Mouse (Mus musculus) embryonic facial prominence, embryonic 11.5 days (tissue): ENCODE measurements around the gene Mrgprh. TPM values are rescaled to one million over a fixed set of nuclear protein-coding genes. Genes with fewer than 3 reads are reported as not detected.

Experiments used
- ATAC-seq: fragments of 200-750 bp; cut with Nextera tagmentation; replicated peaks from 2 replicates; pipeline ENCODE4 v1.8.0; 2017; ENCODE audit warnings: low read depth; ENCODE audit not compliant: insufficient number of reproducible peaks, low FRiP score, low TSS enrichment
- DNase-seq: peaks from one replicate; pipeline ENCODE4 v3.0.0-alpha.2; 2015; ENCODE audit warnings: low spot score
- H3K27ac ChIP-seq: fragments of 300-500 bp; sonication (generic); replicated peaks from 2 replicates; pipeline ENCODE4 v1.5.1; 2014; ENCODE audit warnings: mild to moderate bottlenecking, low read depth, low read length, control low read depth
- H3K27me3 ChIP-seq: fragments of 300-500 bp; sonication (generic); 2 replicates; pipeline ENCODE4 v1.6.1; 2014; ENCODE audit warnings: mild to moderate bottlenecking, low read length, moderate library complexity, mixed read lengths; ENCODE audit not compliant: control insufficient read depth, insufficient read depth
- H3K36me3 ChIP-seq: fragments of 300-500 bp; sonication (generic); replicated peaks from 2 replicates; pipeline ENCODE4 v1.6.1; 2014; ENCODE audit warnings: low read depth, mild to moderate bottlenecking, low read length, moderate library complexity, mixed read lengths; ENCODE audit not compliant: control insufficient read depth, insufficient read depth
- H3K4me1 ChIP-seq: fragments of 300-500 bp; sonication (generic); 2 replicates; pipeline ENCODE4 v1.6.1; 2014; ENCODE audit warnings: low read length, mixed read lengths; ENCODE audit not compliant: control insufficient read depth, insufficient read depth
- H3K4me2 ChIP-seq: fragments of 300-500 bp; sonication (generic); 2 replicates; pipeline ENCODE4 v1.6.1; 2014; ENCODE audit warnings: low read depth, mild to moderate bottlenecking, control low read depth, low read length, moderate library complexity
- H3K4me3 ChIP-seq: fragments of 300-500 bp; sonication (generic); 2 replicates; pipeline ENCODE4 v1.5.1; 2014; ENCODE audit warnings: low read depth, low read length, control low read depth
- H3K9ac ChIP-seq: fragments of 300-500 bp; sonication (generic); replicated peaks from 2 replicates; pipeline ENCODE4 v1.6.1; 2014; ENCODE audit warnings: mild to moderate bottlenecking, control low read depth, low read length
- H3K9me3 ChIP-seq: fragments of 300-500 bp; sonication (generic); replicated peaks from 2 replicates; pipeline ENCODE4 v1.6.1; 2016; ENCODE audit warnings: mild to moderate bottlenecking, low read length, inconsistent platforms, mixed read lengths; ENCODE audit not compliant: control insufficient read depth
- WGBS: fragments of 180-500 bp; shearing (Covaris S2); extraction: QIAGEN DNeasy Blood & Tissue Kit; methylation state at CpG from one replicate; pipeline ENCODE4 v1.1.7; 2014; 5-methylcytosine and 5-hydroxymethylcytosine counted together
- polyA plus RNA-seq: library from polyadenylated mRNA; unstranded; fragments of >200 nt; fragmentation: Nextera tagmentation; extraction: Ambion mirVana; gene quantifications from 2 replicates; pipeline ENCODE4 v1.2.1, GENCODE M21; 2014

Gene Mrgprh
- polyA plus RNA-seq, 1 experiment from 2014 or later = not detected

DNA sequence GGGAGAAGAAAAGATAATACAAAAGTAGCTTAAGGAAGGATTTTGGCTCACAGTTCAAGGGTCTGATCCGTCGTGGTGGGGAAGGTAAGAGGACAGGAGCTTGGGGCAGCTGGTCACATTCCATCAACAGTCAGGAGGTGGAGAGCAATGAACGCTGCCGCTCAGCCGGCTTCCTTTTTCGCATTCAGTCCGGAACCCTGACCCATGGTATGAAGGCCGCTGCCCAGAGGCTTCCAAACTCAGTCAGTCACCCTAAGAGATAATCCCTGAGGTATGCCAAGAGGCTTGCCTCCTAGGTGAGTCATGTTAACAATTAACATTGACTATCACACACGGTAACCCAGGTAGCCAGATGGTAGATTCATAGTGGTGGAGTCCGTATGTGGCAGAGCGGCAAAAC lies 21.4 kb upstream of the Mrgprh start:
- Histone ChIP-seq H3K27me3 (no peaks in the 10 kb centered on the region), H3K4me3 (no peak overlapping the region), H3K9me3 (no peaks in the 10 kb centered on the region), H3K36me3 (no peaks in the 10 kb centered on the region), H3K4me2 (no peak overlapping the region), H3K9ac (no peak overlapping the region), H3K4me1 (no peaks in the 10 kb centered on the region), H3K27ac (no peak overlapping the region)
- ATAC-seq (no peak), DNase-seq (no peak)
- 95% methylated on average over 11 of the region's 11 CpGs for WGBS

DNA sequence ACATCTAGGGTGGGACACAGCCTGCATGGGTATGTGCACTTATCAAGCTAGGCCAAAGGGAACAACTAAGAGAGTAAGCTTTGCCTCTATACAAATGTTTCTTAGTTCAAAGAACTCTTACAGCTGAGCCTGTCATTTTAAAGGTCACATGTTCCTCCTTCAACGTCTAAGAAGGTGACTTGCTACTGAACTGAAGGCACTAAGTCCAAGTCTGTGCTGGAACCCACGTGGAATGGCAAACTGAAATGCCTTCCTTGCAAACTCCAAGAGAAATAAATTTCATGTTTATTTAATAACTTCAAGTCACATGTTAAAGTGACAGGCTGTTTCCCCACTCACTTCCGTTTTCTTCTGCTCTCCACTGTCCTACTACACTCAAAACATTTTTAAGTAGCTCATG lies 18.4 kb upstream of the Mrgprh start:
- Histone ChIP-seq H3K27me3 (no peaks in the 10 kb centered on the region), H3K4me3 (no peak overlapping the region), H3K9ac (no peak overlapping the region), H3K36me3 (no peaks in the 10 kb centered on the region), H3K27ac (no peak overlapping the region), H3K9me3 (no peaks in the 10 kb centered on the region), H3K4me1 (no peaks in the 10 kb centered on the region), H3K4me2 (no peak overlapping the region)
- ATAC-seq (no peak), DNase-seq (no peak)
- WGBS = 52% methylated on average over 3 of the region's 3 CpGs

DNA sequence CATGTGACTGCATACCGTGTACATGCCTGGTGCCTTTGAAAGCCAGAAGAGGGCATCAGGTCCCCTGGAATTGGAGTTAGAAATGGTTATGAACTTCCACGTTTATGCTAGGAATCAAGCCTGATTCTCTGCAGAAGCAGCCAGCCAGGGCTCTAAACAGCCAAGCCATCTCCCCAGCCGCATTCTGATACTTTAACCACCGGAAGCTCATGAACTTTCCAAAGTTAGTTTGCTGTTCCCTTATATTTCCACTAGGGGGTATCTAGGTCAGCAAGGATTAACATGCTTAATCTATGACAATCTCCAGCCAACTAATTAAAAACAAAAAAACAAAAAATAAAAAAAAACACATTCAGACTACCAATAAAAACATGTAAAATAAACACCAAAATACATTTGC lies 17.8 kb upstream of the Mrgprh start:
- ATAC-seq = no peak

DNA sequence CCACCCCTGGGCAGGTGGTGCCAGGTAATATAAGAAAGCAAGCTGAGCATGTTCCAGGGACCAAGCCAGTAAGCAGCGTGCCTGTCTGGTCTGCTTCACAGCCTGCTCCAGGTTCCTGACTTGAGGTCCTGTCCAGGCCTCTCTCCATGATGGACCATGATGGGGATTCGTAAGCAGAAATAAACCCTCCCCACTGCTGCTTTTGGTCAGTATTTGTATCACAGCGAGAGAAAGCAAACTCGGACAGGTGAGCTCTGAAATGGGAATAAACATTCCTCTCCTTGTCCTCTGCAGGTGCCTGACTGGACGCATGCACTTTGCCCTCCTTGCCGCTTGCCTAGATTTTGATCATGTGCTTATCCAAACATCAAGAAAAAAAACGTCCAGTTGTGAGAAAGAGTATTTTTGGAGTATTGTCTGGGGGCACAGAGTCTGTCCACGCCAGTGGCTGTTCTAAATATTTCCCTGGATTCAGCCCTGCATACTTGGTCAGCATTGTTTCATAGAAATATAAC lies 16.8 kb upstream of the Mrgprh start:
- WGBS = 78% methylated on average over 8 of the region's 8 CpGs

More for the DNA sequence above, 17.8 kb upstream of the Mrgprh start:
- peak; percentile 63 for DNase-seq
- 47% methylated on average over 4 of the region's 4 CpGs for WGBS
- no peak overlapping the region for H3K4me3 ChIP-seq
- no peak overlapping the region for H3K9ac ChIP-seq
- no peaks in the 10 kb centered on the region for H3K4me1 ChIP-seq
- no peak overlapping the region for H3K4me2 ChIP-seq
- no peaks in the 10 kb centered on the region for H3K27me3 ChIP-seq
- no peaks in the 10 kb centered on the region for H3K36me3 ChIP-seq
- no peak overlapping the region for H3K27ac ChIP-seq
- H3K9me3 ChIP-seq = no peaks in the 10 kb centered on the region

DNA sequence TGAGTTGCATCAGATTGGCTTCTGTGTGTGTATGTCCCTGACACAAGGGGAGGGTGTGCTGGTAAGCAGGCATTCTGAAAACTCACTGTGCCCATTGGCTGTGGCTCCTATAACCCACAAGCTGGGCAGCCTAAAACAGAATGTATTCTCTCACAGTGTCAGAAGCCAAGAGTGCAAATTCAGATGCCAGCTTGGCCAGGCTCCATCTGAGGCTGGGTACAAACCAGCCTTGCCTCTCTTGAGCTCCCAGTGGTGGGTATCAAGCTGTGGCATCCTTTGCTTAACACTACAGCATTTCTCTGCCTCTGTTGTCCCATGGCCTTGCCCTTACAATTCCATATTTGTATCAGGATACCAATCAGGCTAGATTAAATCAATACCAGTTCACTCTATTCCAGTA lies 11.7 kb upstream of the Mrgprh start:
- H3K27ac ChIP-seq = no peak overlapping the region
- ATAC-seq = no peak
- no peak for DNase-seq
- no peaks in the 10 kb centered on the region for H3K36me3 ChIP-seq
- no peaks in the 10 kb centered on the region for H3K4me1 ChIP-seq
- H3K4me2 ChIP-seq = no peak overlapping the region
- no peak overlapping the region for H3K4me3 ChIP-seq
- no peaks in the 10 kb centered on the region for H3K27me3 ChIP-seq
- no peaks in the 10 kb centered on the region for H3K9me3 ChIP-seq
- H3K9ac ChIP-seq = no peak overlapping the region

More for the DNA sequence above, 16.8 kb upstream of the Mrgprh start:
- H3K9me3 ChIP-seq = no peaks in the 10 kb centered on the region
- ATAC-seq (no peak), DNase-seq (no peak)
- no peak overlapping the region for H3K9ac ChIP-seq
- no peak overlapping the region for H3K4me3 ChIP-seq
- H3K36me3 ChIP-seq = no peaks in the 10 kb centered on the region
- H3K27ac ChIP-seq = no peak overlapping the region
- H3K4me1 ChIP-seq = no peaks in the 10 kb centered on the region
- no peaks in the 10 kb centered on the region for H3K27me3 ChIP-seq
- no peak overlapping the region for H3K4me2 ChIP-seq

DNA sequence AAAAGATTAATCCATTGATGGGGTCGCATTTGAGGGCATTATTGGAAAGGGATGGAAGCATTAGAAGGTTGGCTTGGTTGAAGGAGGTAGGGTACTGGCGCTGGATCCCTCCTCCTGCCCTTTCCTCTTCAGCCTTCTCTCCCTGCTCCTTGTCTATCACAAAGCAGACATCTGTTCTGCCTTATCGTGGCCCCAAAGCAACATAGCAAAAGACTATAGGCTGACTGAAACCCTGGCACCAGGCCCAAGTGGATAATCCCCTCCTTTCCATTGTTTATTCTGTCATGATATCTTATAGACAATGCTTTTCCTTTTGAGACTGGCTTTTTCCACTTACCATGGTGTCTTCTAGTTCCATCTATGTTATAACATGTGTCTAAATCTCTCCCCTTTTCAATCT lies 10.4 kb upstream of the Mrgprh start:
- no peak for DNase-seq
- H3K36me3 ChIP-seq = no peaks in the 10 kb centered on the region
- no peaks in the 10 kb centered on the region for H3K9me3 ChIP-seq
- 66% methylated on average over 3 of the region's 3 CpGs for WGBS
- no peaks in the 10 kb centered on the region for H3K27me3 ChIP-seq
- no peak for ATAC-seq
- H3K9ac ChIP-seq = no peak overlapping the region
- no peak overlapping the region for H3K4me3 ChIP-seq
- H3K4me2 ChIP-seq = no peak overlapping the region
- H3K27ac ChIP-seq = no peak overlapping the region
- no peaks in the 10 kb centered on the region for H3K4me1 ChIP-seq

DNA sequence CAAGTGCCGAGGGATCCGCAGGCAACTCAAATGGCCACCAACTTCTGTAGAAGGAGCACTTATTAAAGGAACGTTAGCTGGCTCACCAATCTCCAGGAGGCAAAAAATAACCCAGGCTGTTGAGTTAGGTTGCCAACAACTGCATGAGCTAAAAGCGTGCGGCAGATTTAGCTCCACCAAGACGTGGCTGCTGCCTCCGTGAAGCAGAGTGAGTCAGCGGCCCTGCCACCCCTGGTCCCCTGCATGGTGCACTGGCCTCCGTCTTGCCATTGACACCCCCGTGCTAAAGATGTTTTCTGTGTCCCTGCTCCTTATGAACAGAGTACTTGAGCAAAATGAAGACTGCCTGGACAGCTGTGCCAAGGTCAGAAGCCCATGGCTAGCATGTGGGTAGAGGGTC lies 9.0 kb upstream of the Mrgprh start:
- no peak overlapping the region for H3K4me3 ChIP-seq
- no peak for ATAC-seq
- no peak overlapping the region for H3K27ac ChIP-seq
- no peaks in the 10 kb centered on the region for H3K9me3 ChIP-seq
- no peak overlapping the region for H3K9ac ChIP-seq
- H3K4me1 ChIP-seq = no peaks in the 10 kb centered on the region
- WGBS = 86% methylated on average over 10 of the region's 10 CpGs
- H3K27me3 ChIP-seq = no peaks in the 10 kb centered on the region
- no peaks in the 10 kb centered on the region for H3K36me3 ChIP-seq
- no peak for DNase-seq
- H3K4me2 ChIP-seq = no peak overlapping the region

DNA sequence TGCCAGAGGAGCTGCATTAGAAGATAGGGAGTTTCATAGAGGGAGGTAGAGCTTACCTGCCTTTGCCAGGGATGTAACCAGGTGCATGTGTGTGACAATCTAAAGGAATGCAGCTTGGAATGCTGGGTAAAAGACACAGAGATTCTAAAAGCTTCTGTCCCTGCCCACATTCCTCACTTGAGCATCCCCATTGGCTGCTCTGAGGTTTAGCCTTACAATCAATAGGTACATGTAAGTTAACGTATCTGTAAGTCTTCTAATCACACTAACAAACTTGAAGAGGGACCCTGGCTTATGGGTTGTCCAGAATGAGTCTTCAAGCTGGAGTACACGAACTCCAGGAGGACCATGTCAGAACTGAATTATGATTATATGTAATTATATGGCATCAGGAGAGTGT lies 7.8 kb upstream of the Mrgprh start, which contains the start of gene Mas1:
Gene Mas1, minus strand, starts transcription at position 101 of the 400 bp plus-strand sequence.
- WGBS = 36% methylated on average over 2 of the region's 2 CpGs
- no peak within 1 kb of the TSS for H3K27ac ChIP-seq
- ATAC-seq (no peak), DNase-seq (no peak)
- no peaks in the 10 kb centered on the region for H3K9me3 ChIP-seq
- no peak within 1 kb of the TSS; the same call in 1 of the 2 replicates for H3K9ac ChIP-seq
- no peaks in the 10 kb centered on the region for H3K27me3 ChIP-seq
- no peak within 1 kb of the TSS for H3K4me3 ChIP-seq
- H3K4me1 ChIP-seq = no peaks in the 10 kb centered on the region
- H3K36me3 ChIP-seq = no peaks in the 10 kb centered on the region
- no peak within 1 kb of the TSS for H3K4me2 ChIP-seq
